Mouse (Mus musculus) testis, adult 2 months (tissue): ENCODE measurements around the gene Cnot2.

Source experiments
- CTCF ChIP-seq: fragments of 200-500 bp; IDR thresholded peaks from 2 replicates; pipeline ENCODE4 v1.5.1; 2012; ENCODE audit warnings: low read depth, mild to moderate bottlenecking, inconsistent platforms, low read length, moderate library complexity; ENCODE audit not compliant: control insufficient read depth, insufficient read depth, insufficient replicate concordance
- POLR2A ChIP-seq: fragments of 200-500 bp; IDR thresholded peaks from 2 replicates; pipeline ENCODE4 v1.6.1; 2012; ENCODE audit warnings: low read depth, mild to moderate bottlenecking, inconsistent platforms, low read length, moderate library complexity; ENCODE audit not compliant: control insufficient read depth

DNA sequence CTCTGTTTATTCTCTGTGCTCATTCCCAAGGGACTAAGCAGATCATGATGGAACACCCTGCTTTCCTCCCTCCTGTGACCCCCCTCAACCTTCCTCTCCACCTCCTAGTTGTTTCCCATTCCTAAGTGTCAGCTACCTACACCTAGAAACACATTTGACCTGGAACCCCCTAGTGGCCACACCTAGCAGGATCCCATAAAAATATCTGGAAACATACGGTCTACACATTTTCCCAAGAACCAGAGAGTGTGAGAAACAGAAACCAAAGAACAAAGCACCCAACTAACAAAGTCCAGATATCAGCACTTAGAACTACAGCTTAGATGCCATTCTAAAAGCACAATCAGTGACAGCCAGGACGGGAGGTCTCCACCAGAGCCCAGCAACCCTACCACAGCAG lies 26.9 kb downstream of the Cnot2 start:
- TF ChIP-seq CTCF (no peak), POLR2A (no peak)
